Mouse (Mus musculus) layer of hippocampus, adult 11-12 months (tissue): ENCODE data around the gene Cisd1.

Experiments used
- DNase-seq: peaks from one replicate; pipeline ENCODE4 v3.0.0; 2022; ENCODE audit warnings: low spot score

Cisd1 gene

GRCm38 (mm10) chr10:71326789-71327188 lies 18.0 kb downstream of the Cisd1 start:
- peak; percentile 74 for DNase-seq

- DNase-seq: no peak
Measured at GRCm38 (mm10) chr10:71326123-71326522, 18.6 kb downstream of the Cisd1 start.

- DNase-seq: no peak
Measured at GRCm38 (mm10) chr10:71323669-71324068, 21.1 kb downstream of the Cisd1 start.

GRCm38 (mm10) chr10:71316497-71316896 lies 28.3 kb downstream of the Cisd1 start:
- no peak for DNase-seq

- no peak for DNase-seq
Measured at GRCm38 (mm10) chr10:71316056-71316455, 28.7 kb downstream of the Cisd1 start.

- DNase-seq: no peak
Measured at GRCm38 (mm10) chr10:71314596-71314995, 30.2 kb downstream of the Cisd1 start.

- DNase-seq: no peak
Measured at GRCm38 (mm10) chr10:71310288-71310687, 34.5 kb downstream of the Cisd1 start.

GRCm38 (mm10) chr10:71308199-71308598 lies 36.6 kb downstream of the Cisd1 start:
- no peak for DNase-seq

- no peak for DNase-seq
Measured at GRCm38 (mm10) chr10:71306759-71307158, 38.0 kb downstream of the Cisd1 start.

GRCm38 (mm10) chr10:71306190-71306589 lies 38.6 kb downstream of the Cisd1 start:
- DNase-seq: peak; percentile 47

- DNase-seq: peak; percentile 49
Measured at GRCm38 (mm10) chr10:71302490-71302889, 42.3 kb downstream of the Cisd1 start.

- no peak for DNase-seq
Measured at GRCm38 (mm10) chr10:71300161-71300560, 44.6 kb downstream of the Cisd1 start.

- no peak for DNase-seq
Measured at GRCm38 (mm10) chr10:71293245-71293644, 51.5 kb downstream of the Cisd1 start.

GRCm38 (mm10) chr10:71292254-71292653 lies 52.5 kb downstream of the Cisd1 start:
- no peak for DNase-seq

GRCm38 (mm10) chr10:71291801-71292200 lies 53.0 kb downstream of the Cisd1 start:
- DNase-seq: no peak

GRCm38 (mm10) chr10:71291179-71291661 lies 53.5 kb downstream of the Cisd1 start:
- no peak for DNase-seq

- peak; percentile 88 for DNase-seq
Measured at GRCm38 (mm10) chr10:71285126-71285580, 59.6 kb downstream of the Cisd1 start, which contains the start of gene Ube2d1. Gene Ube2d1, minus strand, starts transcription at chr10:71285262.

GRCm38 (mm10) chr10:71284511-71285125 lies 60.1 kb downstream of the Cisd1 start:
- DNase-seq: no peak

GRCm38 (mm10) chr10:71284131-71284510 lies 60.6 kb downstream of the Cisd1 start:
- DNase-seq: no peak
